Mouse (Mus musculus): ENCODE results near the gene Fbxw8.

Gene Fbxw8

DNA sequence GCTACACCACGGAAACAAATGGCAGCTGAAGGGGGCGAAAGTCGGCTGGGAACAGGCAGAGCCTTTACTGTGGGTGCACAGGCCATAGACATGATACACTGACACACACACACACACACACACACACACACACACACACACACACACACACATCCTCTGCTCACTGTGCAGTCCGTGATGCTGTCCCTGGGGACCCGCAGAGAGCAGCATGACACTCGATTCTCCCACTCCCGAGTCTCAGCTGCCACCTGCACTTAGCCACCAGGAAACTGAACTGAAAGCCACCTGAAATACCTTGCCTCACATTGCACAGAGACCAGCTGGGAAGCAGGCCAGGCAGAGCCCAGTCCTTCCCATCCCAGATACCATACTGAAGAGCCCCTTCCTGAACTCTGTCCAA, 70.0 kb downstream of the Fbxw8 start:
- in situ Hi-C loops (cut with MboI; ENCODE audit: low pct_unique_long_range_greater_than_20kb in 1 of 2, low sequenced_read_pairs in 2 of 2, unreplicated experiment in 1 of 2), result no loop called here

DNA sequence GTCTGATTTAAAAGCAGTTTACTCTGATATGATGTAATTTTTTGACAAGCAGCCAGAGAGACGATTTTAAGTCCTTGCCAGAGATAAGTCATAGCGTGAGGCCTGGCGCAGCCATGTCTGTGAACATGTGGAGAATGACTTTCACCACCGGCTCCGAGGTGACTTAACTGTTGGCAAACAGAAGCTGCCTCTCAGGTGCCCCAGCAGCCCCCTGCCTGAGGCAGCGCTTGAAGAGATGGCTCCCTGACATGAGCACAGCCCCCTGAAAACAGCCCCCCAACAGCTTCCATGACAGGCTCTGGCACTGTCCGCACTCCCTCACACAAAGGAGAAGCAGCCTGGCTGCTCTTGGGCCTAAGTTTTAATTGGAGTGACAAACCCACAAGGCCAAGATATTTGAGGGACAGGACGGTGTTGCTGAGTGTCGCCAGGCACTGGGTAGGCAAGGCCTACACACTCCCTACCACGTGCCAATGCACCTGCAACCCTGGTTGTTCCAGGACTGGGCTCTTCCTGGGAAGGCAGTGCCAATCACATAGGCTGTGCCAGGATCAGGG, 71.0 kb downstream of the Fbxw8 start:
- in situ Hi-C loops (cut with MboI; ENCODE audit: low pct_unique_long_range_greater_than_20kb in 1 of 2, low sequenced_read_pairs in 2 of 2, unreplicated experiment in 1 of 2), result no loop called here

DNA sequence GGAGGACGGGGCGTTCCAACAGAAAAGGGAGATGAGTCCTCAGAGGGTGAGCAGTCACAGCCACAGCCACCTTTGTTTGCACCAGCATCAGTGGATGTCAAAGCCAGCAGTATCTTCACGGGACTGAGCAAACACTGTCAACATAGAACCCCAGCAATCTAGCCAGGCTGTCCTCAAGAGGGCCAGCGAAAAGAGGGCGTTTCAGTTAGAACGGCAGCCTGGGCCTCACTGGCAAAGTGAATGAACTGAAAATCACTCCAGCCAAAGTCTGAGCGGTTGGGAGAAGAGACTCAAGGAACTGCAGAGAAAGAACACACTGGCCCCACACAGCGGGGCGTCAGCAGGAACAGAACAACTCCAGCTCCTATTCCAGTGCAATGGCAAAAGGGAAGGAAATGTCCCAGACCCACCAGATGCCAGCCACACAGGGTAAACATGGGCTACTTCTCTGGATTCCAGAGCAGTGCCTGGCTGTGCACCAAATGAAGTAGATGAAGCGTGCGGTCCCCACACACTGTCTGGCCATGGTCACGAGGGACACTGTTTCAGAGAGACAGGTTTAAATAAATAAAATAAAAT, 72.1 kb downstream of the Fbxw8 start:
- in situ Hi-C loops (cut with MboI; ENCODE audit: low pct_unique_long_range_greater_than_20kb in 1 of 2, low sequenced_read_pairs in 2 of 2, unreplicated experiment in 1 of 2), result no loop called here

DNA sequence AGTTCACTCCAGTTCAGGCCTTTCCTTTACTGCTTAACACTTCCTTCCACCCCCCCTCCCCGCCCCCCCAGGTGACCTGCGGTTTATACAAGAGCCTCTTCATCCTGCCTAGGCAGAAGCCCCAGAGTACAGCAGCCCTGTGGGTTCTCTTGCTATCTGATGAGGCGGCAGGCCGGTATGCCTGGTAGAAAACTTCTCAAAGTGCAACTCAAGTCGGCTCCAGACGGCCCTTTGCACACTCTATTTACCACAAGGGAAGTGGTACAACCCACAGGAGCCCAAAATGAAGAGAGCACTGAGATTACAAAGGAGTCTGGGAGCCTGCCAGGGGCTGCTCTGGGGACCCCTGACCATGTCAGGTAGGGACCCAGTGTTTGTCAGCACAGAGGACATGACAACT, 73.3 kb downstream of the Fbxw8 start:
- in situ Hi-C loops (cut with MboI; ENCODE audit: low pct_unique_long_range_greater_than_20kb in 1 of 2, low sequenced_read_pairs in 2 of 2, unreplicated experiment in 1 of 2), result no loop called here

DNA sequence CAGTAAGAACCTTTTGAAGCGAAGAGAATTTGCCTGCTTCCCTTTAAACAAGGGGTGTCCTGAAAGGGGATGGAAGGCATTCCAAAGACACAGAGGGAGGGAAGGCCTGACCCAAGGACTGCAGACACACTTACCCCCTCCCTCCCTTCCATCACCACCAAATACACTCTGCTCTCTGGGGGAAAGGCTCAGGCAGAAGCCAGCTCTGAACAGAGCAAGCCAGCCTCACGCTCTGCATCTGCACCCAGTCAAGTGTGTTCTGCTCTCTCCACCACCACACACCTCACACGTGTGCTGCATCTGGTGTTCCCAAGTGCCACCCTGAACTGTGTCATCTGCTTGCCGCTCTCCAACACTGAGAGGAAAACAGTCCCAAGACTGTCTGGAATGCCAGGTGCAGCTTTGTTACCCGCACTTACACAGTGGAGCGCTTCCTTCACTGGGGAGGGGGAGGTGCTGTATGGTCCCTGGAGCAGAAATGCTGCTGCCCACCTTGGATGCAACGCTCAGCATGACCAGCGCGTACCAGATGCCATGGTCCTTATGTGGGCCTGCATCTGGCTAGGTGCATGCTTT, 73.8 kb downstream of the Fbxw8 start:
- in situ Hi-C loops (cut with MboI; ENCODE audit: low pct_unique_long_range_greater_than_20kb in 1 of 2, low sequenced_read_pairs in 2 of 2, unreplicated experiment in 1 of 2), result no loop called here

DNA sequence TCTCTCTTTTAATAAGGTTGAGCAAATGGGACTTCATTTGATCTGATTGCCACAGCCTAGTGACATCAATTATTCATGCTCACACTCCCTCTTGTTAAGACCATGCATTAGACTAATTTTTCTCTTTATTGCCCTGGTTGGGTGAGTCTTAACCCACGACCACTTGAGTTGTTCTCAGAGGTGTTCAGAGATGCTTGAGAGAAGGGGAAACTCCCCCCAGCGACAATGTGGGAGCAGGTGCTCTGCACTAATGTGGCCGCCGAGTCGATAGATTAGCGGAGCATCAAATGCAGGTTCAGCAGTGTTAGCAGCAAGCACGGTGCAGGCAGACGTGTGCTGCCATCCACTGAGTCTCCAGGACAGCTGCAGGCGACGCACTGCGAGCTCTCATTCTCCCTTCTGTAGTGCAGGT, 75.4 kb downstream of the Fbxw8 start:
- in situ Hi-C loops (cut with MboI; ENCODE audit: low pct_unique_long_range_greater_than_20kb in 1 of 2, low sequenced_read_pairs in 2 of 2, unreplicated experiment in 1 of 2), result no loop called here

DNA sequence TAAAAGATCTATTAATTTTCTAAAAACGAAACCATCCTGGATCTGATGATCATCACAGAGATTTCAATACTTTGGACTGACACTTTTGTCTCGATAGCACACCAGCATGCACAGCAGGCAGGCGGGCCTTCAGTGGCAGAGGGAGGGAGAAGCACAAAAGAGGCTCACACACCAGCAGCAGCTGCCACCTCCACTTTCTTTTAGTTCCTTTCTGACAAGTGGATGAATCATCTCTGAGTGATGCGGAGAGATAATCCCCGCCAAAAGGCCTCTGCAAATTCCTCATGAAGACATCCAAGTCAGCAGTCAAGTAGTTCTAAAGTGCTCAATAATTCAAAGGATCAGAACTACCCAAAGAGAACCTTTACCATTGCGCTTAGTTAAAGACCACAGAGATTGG, 75.9 kb downstream of the Fbxw8 start:
- in situ Hi-C loops (cut with MboI; ENCODE audit: low pct_unique_long_range_greater_than_20kb in 1 of 2, low sequenced_read_pairs in 2 of 2, unreplicated experiment in 1 of 2), result no loop called here

DNA sequence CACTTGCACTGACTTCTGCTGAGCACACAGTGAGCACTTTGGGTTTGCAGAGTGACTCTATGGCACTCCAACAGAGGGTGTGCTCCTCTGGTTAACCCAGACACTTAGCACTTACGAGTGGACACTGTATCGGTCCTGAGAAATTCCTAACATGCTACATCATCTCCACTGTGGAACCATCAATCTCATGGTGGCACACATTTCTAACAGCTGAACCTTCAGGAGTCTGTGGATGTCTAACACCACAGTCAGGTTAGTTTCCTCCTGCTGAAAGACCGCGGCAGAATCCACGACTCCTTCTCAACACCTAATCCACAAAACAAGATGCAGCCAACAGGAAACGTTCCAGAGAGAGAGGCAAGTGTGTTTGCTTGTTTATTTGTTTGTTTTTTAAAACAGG, 76.7 kb downstream of the Fbxw8 start:
- in situ Hi-C loops (cut with MboI; ENCODE audit: low pct_unique_long_range_greater_than_20kb in 1 of 2, low sequenced_read_pairs in 2 of 2, unreplicated experiment in 1 of 2), result no loop called here

DNA sequence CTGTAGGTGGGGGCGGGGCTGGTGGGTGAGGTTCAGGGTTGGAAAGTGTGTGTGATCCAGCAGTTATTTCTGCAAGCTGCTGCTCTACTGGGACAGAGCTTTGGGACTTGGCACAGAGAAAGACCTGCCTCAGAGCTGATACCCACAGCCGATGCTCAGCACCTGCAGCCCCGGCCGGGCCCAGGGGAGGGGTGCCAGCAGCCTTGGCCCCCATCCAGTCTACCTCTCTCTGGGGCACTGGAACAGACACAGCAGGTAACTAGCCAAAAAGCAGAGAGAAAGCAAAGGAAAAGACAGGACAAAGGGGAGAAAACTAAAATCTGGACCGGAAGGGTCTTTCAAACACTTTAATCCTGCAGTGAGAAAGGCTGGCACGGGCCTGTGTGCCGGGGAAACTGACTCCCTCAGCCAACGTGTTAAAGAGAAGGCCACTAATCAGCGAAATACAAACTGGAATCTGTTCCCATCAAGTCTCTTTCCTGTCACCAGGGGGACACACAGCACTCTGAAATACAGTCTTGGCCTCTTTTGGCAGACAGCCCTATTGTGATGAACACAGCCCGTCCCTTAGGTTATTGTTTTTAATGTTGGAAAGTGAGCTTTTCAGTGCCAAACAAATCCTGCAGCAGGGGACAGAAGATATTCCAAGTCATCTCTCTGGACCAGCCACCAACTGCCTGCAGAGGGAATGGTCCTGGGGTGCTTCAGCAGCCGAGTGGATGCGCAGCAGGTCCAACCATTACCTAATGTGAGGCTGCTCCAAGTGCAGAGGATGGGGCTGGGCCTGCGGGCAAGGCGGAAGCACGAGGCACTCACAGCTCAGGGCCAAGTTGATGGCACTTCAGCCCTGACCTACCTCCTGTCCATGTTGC, 78.3 kb downstream of the Fbxw8 start:
- in situ Hi-C loops (cut with MboI; ENCODE audit: low pct_unique_long_range_greater_than_20kb in 1 of 2, low sequenced_read_pairs in 2 of 2, unreplicated experiment in 1 of 2), result no loop called here

DNA sequence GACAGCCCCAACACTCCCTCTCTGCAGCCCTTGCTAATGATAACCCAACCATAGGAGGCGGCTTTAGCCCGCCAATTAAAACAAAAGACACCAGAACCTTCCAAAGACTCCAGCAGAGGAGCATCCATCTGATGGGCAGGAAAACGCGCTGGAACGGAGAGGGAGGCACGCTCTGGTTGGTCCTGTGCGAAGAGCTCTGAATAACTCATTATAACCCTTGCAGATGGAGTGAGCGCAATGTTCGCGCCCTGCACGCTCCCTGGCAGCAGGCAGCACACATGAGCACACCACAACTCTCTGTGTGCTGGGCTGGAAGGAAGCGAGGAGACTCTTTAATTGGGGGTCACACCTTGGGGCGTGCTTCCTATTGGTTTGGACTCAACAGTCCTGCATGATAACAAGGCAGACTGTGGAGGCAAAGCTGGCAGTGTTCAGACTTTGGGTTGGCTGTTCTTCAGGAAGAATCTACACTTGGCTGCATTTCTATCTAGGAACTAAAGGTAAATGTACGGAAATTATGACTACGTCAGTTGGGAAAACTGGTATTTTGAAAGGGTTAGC, 82.0 kb downstream of the Fbxw8 start:
- in situ Hi-C loops (cut with MboI; ENCODE audit: low pct_unique_long_range_greater_than_20kb in 1 of 2, low sequenced_read_pairs in 2 of 2, unreplicated experiment in 1 of 2), result loop anchor here in 1 of 2 experiments (5.0 kb wide), 1 partner anchor 61 kb away; no protein-coding TSS in a partner anchor

DNA sequence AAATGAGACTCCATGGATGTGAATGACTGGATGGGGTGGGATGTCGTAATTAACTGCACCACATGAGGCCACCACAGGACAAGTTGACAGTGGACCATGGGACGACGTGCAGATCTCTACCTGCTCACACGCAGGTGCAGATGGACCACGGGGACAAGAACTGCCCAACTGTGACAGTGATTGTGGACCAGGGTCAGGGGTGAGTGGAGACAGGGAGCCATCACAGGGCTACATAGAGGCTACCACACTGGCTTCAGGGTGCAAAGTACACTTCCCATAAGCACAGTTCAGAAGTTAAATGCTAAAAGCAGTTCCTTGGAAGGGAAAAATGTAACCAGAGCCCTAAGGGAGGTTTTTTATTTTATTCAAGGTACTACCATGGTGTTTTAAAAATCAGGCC, 83.5 kb downstream of the Fbxw8 start:
- in situ Hi-C loops (cut with MboI; ENCODE audit: low pct_unique_long_range_greater_than_20kb in 1 of 2, low sequenced_read_pairs in 2 of 2, unreplicated experiment in 1 of 2), result loop anchor here in 1 of 2 experiments (5.0 kb wide), 1 partner anchor 59 kb away; no protein-coding TSS in a partner anchor

DNA sequence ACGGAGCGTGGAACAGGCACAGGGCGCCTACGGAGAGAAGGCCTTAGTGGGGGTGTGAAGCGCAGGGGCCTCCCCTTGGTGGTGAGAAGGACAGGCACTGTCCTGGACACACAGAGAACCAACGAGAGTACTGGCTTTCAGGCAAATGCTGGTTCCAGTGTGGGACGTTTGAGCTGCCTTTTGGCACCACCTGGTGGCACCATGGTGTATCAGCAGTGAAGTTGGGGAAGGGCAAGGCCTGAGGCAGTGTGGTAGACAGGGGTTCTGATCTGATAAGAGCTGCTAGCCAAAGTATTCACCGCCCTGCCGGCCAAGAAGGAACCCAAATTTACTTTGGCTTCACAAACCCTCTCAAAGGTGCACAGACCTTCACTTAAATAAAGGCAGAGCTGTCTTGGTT, 85.9 kb downstream of the Fbxw8 start:
- in situ Hi-C loops (cut with MboI; ENCODE audit: low pct_unique_long_range_greater_than_20kb in 1 of 2, low sequenced_read_pairs in 2 of 2, unreplicated experiment in 1 of 2), result no loop called here

DNA sequence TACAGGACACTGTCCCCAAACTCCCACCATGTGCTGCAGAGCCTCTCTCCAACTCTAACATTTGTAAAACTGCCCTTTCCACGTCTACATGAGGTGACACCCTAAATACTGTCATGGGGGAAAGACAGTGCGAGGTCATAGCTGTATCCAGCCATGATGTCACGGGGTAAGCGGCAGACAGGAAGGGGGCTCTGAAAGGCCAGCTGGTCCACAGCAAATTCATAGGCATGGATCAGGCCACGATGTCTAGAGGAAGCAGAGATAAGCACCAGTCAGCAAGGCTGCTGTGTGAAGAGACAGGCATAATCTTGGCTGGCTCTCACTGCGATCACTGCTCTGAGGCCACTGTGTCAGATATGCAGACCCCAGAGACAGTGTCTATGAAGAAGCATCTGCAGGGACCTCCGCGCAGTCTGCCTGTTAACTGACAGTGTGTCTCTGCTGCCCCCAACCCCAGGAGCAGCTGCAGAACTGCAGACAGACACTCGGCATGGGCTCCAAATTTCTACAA, 87.2 kb downstream of the Fbxw8 start:
- in situ Hi-C loops (cut with MboI; ENCODE audit: low pct_unique_long_range_greater_than_20kb in 1 of 2, low sequenced_read_pairs in 2 of 2, unreplicated experiment in 1 of 2), result no loop called here

DNA sequence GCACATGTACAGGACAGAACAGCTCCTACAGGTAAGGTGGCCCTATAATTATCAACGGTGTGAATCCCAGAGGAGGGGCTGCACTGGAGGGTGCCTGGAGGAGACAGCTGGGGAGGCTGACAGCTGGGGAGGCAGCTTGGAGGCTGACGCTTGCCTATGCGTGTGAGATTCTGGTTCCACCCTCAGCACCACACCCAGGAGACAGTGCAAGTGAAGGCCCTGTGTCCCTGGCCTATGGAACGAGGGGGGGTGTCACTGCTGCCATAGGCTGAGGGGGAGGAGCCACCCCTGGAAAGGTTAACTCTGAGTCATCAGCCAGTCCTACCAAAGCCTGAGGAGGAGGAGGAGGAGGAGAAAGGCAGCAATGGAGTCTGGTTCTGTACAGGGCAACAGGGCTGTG, 87.7 kb downstream of the Fbxw8 start:
- in situ Hi-C loops (cut with MboI; ENCODE audit: low pct_unique_long_range_greater_than_20kb in 1 of 2, low sequenced_read_pairs in 2 of 2, unreplicated experiment in 1 of 2), result no loop called here

DNA sequence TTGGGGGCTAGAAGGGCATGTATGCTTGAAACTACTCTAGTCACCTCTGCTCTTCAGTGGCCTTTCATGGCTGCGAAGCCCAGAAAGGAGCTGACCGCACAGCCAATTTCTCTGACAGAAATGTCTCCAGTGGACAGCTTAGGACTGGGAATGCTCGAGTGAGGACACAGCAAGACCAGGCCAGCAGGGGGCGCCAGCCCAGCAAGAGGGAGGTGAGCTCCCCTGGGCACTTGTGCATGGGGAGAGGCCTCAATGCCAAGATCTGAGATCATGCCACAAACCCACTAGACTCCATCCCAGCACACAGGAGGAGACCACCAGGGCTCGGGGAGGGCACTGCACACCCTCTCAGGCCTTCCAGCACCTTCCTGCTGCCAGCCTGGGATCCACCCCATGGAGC, 88.4 kb downstream of the Fbxw8 start:
- in situ Hi-C loops (cut with MboI; ENCODE audit: low pct_unique_long_range_greater_than_20kb in 1 of 2, low sequenced_read_pairs in 2 of 2, unreplicated experiment in 1 of 2), result no loop called here

DNA sequence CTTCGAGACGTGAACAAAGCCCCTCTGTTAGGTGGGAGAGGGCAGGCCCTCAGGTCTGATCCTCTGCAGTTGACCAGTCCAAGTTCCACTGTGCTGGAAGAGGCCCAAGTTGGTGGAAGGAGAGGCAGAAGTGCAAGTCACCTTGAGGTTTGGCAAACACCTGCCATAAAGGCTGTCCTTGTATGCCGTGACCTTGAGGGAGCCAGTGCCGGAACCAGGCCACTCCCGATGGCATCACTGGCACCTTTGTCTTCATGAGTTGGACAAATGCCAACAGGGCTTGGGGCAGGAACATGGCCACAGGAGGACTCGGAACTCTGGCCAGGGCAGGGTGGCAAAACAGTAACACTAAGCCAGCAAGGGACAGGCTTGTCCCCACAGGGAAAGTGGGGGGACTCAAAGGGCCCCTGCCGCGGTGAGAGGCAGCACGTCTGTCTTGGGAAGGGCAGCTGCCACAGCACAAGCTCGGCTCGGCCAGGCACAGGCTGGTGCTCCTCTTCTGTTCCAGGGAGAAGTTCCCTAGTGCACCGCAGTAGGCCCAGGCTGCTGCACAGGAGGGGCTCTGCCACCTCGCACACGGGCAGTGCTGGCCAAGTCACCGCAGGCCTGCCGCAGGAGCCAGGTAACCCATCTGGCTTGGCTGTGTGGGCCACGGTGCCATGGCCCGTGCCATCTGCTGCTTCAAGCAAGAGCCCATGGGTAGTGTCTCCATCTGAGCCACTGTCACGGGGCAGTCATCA, 89.6 kb downstream of the Fbxw8 start:
- in situ Hi-C loops (cut with MboI; ENCODE audit: low pct_unique_long_range_greater_than_20kb in 1 of 2, low sequenced_read_pairs in 2 of 2, unreplicated experiment in 1 of 2), result no loop called here

DNA sequence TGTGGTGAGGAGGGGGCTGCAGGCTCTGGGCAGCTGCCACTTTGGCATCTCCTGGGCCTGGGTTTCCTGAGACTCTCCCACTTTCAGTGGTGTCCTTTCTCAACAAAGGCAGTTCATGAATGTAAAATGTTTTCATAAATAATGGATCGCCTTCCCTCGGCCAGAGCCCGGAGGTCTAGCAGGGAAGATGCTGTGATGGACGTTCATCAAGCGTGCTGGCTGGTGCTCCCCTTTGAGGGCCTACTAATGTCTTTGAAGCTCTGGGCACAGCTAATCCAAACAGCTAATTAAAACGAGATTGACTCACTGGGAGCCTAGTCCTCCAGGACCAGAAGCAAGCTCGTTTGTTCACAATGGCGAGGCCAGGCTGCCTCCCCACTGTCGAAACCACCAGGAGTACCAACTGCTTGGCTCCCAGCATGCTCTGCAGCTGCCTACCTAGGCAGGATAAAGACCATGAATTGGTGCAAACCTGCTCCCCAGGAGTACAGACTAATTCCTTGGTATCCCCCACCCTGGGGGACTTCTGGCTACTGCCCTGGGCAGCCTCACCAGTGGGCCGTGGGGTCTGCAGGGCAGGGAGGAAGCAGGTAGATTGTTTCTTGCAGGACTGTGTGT, 90.9 kb downstream of the Fbxw8 start:
- in situ Hi-C loops (cut with MboI; ENCODE audit: low pct_unique_long_range_greater_than_20kb in 1 of 2, low sequenced_read_pairs in 2 of 2, unreplicated experiment in 1 of 2), result no loop called here

DNA sequence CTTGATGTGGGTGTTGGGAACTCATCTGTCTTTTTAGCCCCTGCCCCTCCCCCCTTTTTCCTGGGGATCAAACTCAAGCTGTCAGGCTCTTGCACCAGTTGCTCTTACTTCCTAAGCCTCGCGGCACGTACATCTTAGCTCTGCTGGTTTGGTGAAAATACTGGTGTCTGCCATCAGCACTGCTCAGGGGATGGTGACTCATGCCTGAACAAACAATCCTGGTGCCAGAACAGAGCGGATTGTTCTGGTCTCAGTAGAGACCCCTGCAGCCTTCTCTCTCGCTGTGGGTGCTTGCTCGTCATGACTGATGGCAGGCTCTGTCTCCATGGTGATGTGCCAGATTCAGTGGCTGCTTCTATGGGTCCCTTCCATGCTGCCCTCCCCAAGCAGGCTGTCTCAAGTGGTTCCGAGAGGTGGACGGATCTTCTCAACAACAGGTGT, 92.1 kb downstream of the Fbxw8 start:
- in situ Hi-C loops (cut with MboI; ENCODE audit: low pct_unique_long_range_greater_than_20kb in 1 of 2, low sequenced_read_pairs in 2 of 2, unreplicated experiment in 1 of 2), result no loop called here

Data from mouse embryonic stem cell (cell line).